Mouse (Mus musculus) CD4-positive helper T cell, adult 2 months (primary cell): ENCODE measurements around the gene Pdgfra.

ENCODE experiments used
- DNase-seq: peaks from one replicate; pipeline ENCODE4 v3.0.0-alpha.2; 2012; ENCODE audit warnings: low read depth, missing footprints, low spot score

Pdgfra gene

GRCm38 (mm10) chr5:75209966-75210365, 57.9 kb downstream of the Pdgfra start:
- DNase-seq = no peak

DNA sequence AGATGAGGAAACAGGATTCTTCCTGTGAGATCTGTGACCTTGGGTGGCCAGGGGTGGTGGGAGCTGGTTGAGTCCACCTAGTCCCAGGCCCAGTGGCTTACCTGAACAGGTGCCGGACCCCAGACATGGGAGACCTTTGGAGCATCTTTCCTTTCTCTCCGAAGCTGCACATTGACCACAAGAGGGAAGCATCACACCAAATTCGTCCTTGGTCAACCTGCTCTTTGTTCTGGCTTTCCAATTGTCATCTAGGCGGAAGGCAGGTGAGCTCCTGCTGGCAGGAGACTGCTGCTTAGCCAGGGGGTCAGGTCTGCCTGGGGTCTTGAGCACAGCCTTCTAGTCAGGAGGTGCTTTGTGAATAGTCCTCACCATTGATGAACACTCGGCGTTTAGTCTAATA, 62.4 kb downstream of the Pdgfra start:
- no peak for DNase-seq

- DNase-seq = no peak
Measured at GRCm38 (mm10) chr5:75214929-75215328, 62.8 kb downstream of the Pdgfra start.

DNA sequence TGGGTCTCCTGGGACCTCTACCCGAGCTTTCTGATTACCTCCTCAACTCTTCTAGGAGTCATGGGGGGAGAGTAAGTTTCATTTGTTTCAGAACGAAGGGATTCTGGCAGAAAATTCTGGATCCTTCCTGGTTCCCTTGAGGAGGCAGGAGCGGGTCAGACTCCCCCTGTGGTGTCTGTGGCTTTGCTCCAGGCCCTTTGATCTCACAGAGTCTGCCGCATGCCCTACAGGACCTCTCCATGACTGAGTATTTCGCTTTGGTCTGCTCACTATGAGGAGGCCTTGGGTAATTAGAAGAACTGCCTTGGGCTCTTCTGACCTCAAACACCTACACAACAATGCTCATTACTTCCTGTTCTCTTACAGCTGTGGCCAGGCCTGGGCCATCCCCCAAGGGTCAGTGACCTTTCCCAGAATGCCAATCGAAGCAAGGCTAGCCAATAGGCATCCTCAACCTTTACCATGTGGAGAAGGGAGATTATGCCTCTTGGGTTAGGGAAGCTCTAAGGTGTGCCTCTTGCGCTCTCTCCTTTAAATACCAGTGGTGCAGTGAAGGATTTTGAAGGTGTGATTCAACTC, 63.7 kb downstream of the Pdgfra start:
- no peak for DNase-seq

- DNase-seq = no peak
Measured at GRCm38 (mm10) chr5:75221610-75222009, 69.5 kb downstream of the Pdgfra start.

GRCm38 (mm10) chr5:75222491-75223265, 70.6 kb downstream of the Pdgfra start:
- no peak for DNase-seq

- DNase-seq = no peak
Measured at GRCm38 (mm10) chr5:75238363-75238762, 86.3 kb downstream of the Pdgfra start.

DNA sequence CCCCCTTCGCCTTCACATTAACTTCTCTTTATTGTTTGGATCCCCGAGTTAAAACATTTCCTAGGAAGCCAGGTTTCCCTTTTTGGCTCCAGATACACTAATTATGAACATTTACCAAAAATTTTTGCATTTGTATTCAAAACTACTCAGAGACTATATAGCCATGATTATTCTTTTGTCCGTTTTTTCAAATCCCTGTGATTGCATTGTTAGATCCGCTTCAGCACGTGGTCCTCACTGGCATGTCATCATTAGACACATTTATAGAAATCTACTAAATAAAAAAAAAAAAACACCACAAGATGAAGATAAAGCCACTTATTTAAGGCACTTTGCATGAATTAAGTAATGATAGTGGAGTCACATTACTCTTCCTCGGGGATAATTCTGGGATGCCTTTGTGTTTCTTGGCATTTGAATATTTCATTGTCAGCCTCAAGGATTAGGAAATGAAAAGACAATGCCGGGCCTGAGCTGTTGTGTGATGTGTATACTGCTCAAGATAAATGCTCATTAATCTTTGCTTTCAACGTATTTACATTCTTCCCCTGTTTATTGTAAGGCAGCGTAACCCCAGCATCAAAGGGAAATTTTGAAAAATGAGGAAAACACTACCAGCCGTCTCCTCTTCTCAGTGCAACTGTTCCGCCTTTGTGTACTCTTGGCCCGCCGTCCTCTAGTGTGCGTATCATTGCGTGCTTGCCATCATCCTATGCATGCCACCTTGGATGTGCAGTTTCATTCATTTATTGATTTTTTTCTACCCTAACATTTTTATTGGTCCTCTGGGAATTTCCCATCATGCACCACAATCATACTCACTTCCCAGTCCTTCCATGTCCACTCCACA, 87.1 kb downstream of the Pdgfra start:
- no peak for DNase-seq

GRCm38 (mm10) chr5:75247070-75247740, 95.1 kb downstream of the Pdgfra start:
- no peak for DNase-seq
